Mouse (Mus musculus) bone marrow macrophage, adult 2 months (primary cell): Measurements from ENCODE around the gene Snrpd3.

Experiments
- CTCF ChIP-seq: IDR thresholded peaks from 2 replicates; pipeline ENCODE4 v1.5.1; 2012; ENCODE audit warnings: low read depth, mild to moderate bottlenecking, low read length, moderate library complexity
- POLR2A ChIP-seq: IDR thresholded peaks from 2 replicates; pipeline ENCODE4 v1.6.1; 2012; ENCODE audit warnings: mild to moderate bottlenecking, low read depth, low read length, borderline replicate concordance

DNA sequence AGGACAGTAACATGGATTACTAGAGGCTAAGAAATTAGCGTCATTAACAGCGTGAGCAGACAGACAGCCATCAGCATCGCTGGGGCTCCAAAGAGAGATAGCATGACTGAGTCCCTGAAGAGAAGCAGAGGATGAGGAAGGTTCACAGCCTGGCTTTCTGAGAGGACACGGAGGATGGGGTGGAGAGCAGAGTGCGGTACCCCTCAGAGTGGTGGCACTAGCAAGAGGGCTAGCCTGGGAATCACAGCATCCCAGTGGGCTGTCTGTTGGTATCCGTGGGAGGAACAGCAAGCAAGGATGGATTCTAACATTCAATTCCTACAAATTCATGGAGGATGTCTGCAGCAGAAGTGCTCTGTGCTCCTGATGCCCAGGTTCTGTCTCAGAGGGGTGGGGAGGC, 33.3 kb upstream of the Snrpd3 start:
- TF ChIP-seq POLR2A: no peak
- no peak for TF ChIP-seq CTCF
